Mouse (Mus musculus) liver, embryonic 16.5 days (tissue): Measurements from ENCODE around the gene Traf3ip1. TPM values are rescaled to one million over a fixed set of nuclear protein-coding genes. Genes with fewer than 3 reads are reported as not detected.

Source experiments
- ATAC-seq: fragments of 200-750 bp; cut with Nextera tagmentation; 2 replicates; pipeline ENCODE4 v1.8.0; 2017; ENCODE audit warnings: low read depth, mild to moderate bottlenecking, moderate number of reproducible peaks, moderate library complexity
- H3K27ac ChIP-seq: fragments of 300-500 bp; sonication (generic); 2 replicates; pipeline ENCODE4 v1.5.1; 2014; ENCODE audit warnings: mild to moderate bottlenecking, low read length
- H3K27me3 ChIP-seq: fragments of 300-500 bp; sonication (generic); 2 replicates; pipeline ENCODE4 v1.6.1; 2014; ENCODE audit warnings: low read depth, low read length, mixed read lengths; ENCODE audit not compliant: control insufficient read depth, insufficient read depth
- H3K36me3 ChIP-seq: fragments of 300-500 bp; sonication (generic); 2 replicates; pipeline ENCODE4 v1.6.1; 2014; ENCODE audit warnings: mild to moderate bottlenecking; ENCODE audit not compliant: control insufficient read depth, insufficient read depth
- H3K4me1 ChIP-seq: fragments of 300-500 bp; sonication (generic); 2 replicates; pipeline ENCODE4 v1.6.1; 2014; ENCODE audit warnings: low read depth, low read length, mixed read lengths; ENCODE audit not compliant: control insufficient read depth
- H3K4me2 ChIP-seq: fragments of 300-500 bp; sonication (generic); 2 replicates; pipeline ENCODE4 v1.6.1; 2014; ENCODE audit warnings: low read depth, low read length, mixed read lengths
- H3K4me3 ChIP-seq: fragments of 300-500 bp; sonication (generic); 2 replicates; pipeline ENCODE4 v1.5.1; 2014; ENCODE audit warnings: low read depth, mild to moderate bottlenecking, low read length
- H3K9ac ChIP-seq: fragments of 300-500 bp; sonication (generic); 2 replicates; pipeline ENCODE4 v1.6.1; 2014; ENCODE audit warnings: low read depth, low read length
- H3K9me3 ChIP-seq: fragments of 300-500 bp; sonication (generic); replicated peaks from 2 replicates; pipeline ENCODE4 v1.6.1; 2016; ENCODE audit warnings: low read length; ENCODE audit not compliant: control insufficient read depth
- WGBS: fragments of 180-500 bp; shearing (Covaris S2); extraction: QIAGEN DNeasy Blood & Tissue Kit; methylation state at CpG from one replicate; pipeline ENCODE4 v1.1.7; 2014; ENCODE audit not compliant: insufficient replicate concordance; 5-methylcytosine and 5-hydroxymethylcytosine counted together
- polyA plus RNA-seq: library from polyadenylated mRNA; unstranded; fragments of >200 nt; fragmentation: Nextera tagmentation; extraction: Ambion mirVana; gene quantifications from 2 replicates; pipeline ENCODE4 v1.2.1, GENCODE M21; 2015

Traf3ip1 gene
- 1.5 and 2.0 TPM in 2 replicates for polyA plus RNA-seq

- peak within 1 kb of the TSS; percentile 79 for H3K9ac ChIP-seq
- H3K4me2 ChIP-seq = peak within 1 kb of the TSS; percentile 96
- no peaks in the 10 kb centered on the region for H3K27me3 ChIP-seq
- peak within 1 kb of the TSS; percentile 82 for H3K4me3 ChIP-seq
- peaks cover 12% of the 10 kb centered on the region for H3K4me1 ChIP-seq
- no peak within 1 kb of the TSS for H3K27ac ChIP-seq
- under 1% methylated on average over 79 of the region's 79 CpGs for WGBS
- no peaks in the 10 kb centered on the region for H3K36me3 ChIP-seq
- H3K9me3 ChIP-seq = no peaks in the 10 kb centered on the region
- peak; percentile 100 for ATAC-seq
Observed at GRCm38 (mm10) chr1:91494457-91495140, at the start of gene Traf3ip1. TSS of gene Traf3ip1 (plus strand) at chr1:91494647.

- Histone ChIP-seq H3K4me3 (no peak overlapping the region), H3K27me3 (no peaks in the 10 kb centered on the region), H3K4me1 (peaks cover 4% of the 10 kb centered on the region), H3K9ac (no peak overlapping the region), H3K27ac (peak overlapping the region; percentile 79), H3K4me2 (no peak overlapping the region), H3K9me3 (peaks cover 5% of the 10 kb centered on the region), H3K36me3 (peaks cover 17% of the 10 kb centered on the region)
- no peak for ATAC-seq
- WGBS = 72% methylated on average over 17 of the region's 17 CpGs
Observed at GRCm38 (mm10) chr1:91444841-91445830, 49.3 kb upstream of the Traf3ip1 start.

- Histone ChIP-seq H3K4me3 (no peak overlapping the region), H3K4me2 (no peak overlapping the region), H3K9ac (no peak overlapping the region), H3K27me3 (no peaks in the 10 kb centered on the region), H3K27ac (peak overlapping the region; percentile 83), H3K4me1 (peaks cover 4% of the 10 kb centered on the region), H3K36me3 (peaks cover 17% of the 10 kb centered on the region), H3K9me3 (peaks cover 5% of the 10 kb centered on the region)
- ATAC-seq = peak; percentile 90
- WGBS = 56% methylated on average over 8 of the region's 8 CpGs
Observed at GRCm38 (mm10) chr1:91446060-91446459, 48.4 kb upstream of the Traf3ip1 start.

GRCm38 (mm10) chr1:91446511-91446910 lies 47.9 kb upstream of the Traf3ip1 start:
- Histone ChIP-seq H3K27me3 (no peaks in the 10 kb centered on the region), H3K27ac (peak overlapping the region; percentile 83), H3K9me3 (peaks cover 5% of the 10 kb centered on the region), H3K9ac (no peak overlapping the region), H3K4me2 (no peak overlapping the region), H3K4me1 (peaks cover 4% of the 10 kb centered on the region), H3K36me3 (peaks cover 17% of the 10 kb centered on the region), H3K4me3 (no peak overlapping the region)
- 72% methylated on average over 4 of the region's 4 CpGs for WGBS
- peak; percentile 3; the same call in 1 of the 2 replicates for ATAC-seq

- no peak for ATAC-seq
- Histone ChIP-seq H3K27ac (no peak overlapping the region), H3K36me3 (peaks cover 17% of the 10 kb centered on the region), H3K4me1 (peaks cover 16% of the 10 kb centered on the region), H3K4me2 (no peak overlapping the region), H3K4me3 (no peak overlapping the region), H3K27me3 (no peaks in the 10 kb centered on the region), H3K9ac (no peak overlapping the region), H3K9me3 (peaks cover 5% of the 10 kb centered on the region)
- WGBS = 68% methylated on average over 10 of the region's 10 CpGs
Observed at GRCm38 (mm10) chr1:91448688-91449087, 45.8 kb upstream of the Traf3ip1 start.

- H3K27me3 ChIP-seq = no peaks in the 10 kb centered on the region
- no peak overlapping the region for H3K4me3 ChIP-seq
- H3K9ac ChIP-seq = no peak overlapping the region
- 74% methylated on average over 5 of the region's 5 CpGs for WGBS
- H3K4me2 ChIP-seq = no peak overlapping the region
- peaks cover 5% of the 10 kb centered on the region for H3K9me3 ChIP-seq
- no peak overlapping the region for H3K27ac ChIP-seq
- H3K4me1 ChIP-seq = peaks cover 38% of the 10 kb centered on the region
- no peak for ATAC-seq
- H3K36me3 ChIP-seq = peaks cover 17% of the 10 kb centered on the region
Observed at GRCm38 (mm10) chr1:91450851-91451250, 43.6 kb upstream of the Traf3ip1 start.

GRCm38 (mm10) chr1:91451547-91452084 lies 42.8 kb upstream of the Traf3ip1 start:
- no peak for ATAC-seq
- Histone ChIP-seq H3K27ac (no peak overlapping the region), H3K9me3 (peaks cover 5% of the 10 kb centered on the region), H3K4me1 (peaks cover 43% of the 10 kb centered on the region), H3K27me3 (no peaks in the 10 kb centered on the region), H3K9ac (no peak overlapping the region), H3K4me3 (no peak overlapping the region), H3K36me3 (peaks cover 17% of the 10 kb centered on the region), H3K4me2 (no peak overlapping the region)
- WGBS = 52% methylated on average over 5 of the region's 5 CpGs

GRCm38 (mm10) chr1:91453932-91454331 lies 40.5 kb upstream of the Traf3ip1 start:
- H3K36me3 ChIP-seq = peaks cover under 1% of the 10 kb centered on the region; the same call in 1 of the 2 replicates
- peak overlapping the region; percentile 21 for H3K4me2 ChIP-seq
- H3K9ac ChIP-seq = no peak overlapping the region
- H3K4me3 ChIP-seq = no peak overlapping the region
- peak; percentile 43 for ATAC-seq
- peaks cover 54% of the 10 kb centered on the region for H3K4me1 ChIP-seq
- H3K27ac ChIP-seq = peak overlapping the region; percentile 4
- WGBS = 42% methylated on average over 9 of the region's 9 CpGs
- no peaks in the 10 kb centered on the region for H3K9me3 ChIP-seq
- no peaks in the 10 kb centered on the region for H3K27me3 ChIP-seq
